Mouse (Mus musculus) liver, embryonic 14.5 days (tissue): ENCODE data around the gene Rfwd3. TPM values are rescaled to one million over a fixed set of nuclear protein-coding genes. Genes with fewer than 3 reads are reported as not detected.

Experiments used
- ATAC-seq: fragments of 200-750 bp; cut with Nextera tagmentation; 2 replicates; pipeline ENCODE4 v1.8.0; 2017; ENCODE audit warnings: moderate number of reproducible peaks, mild to moderate bottlenecking, moderate library complexity; ENCODE audit not compliant: insufficient read depth
- DNase-seq, 3 experiments: peaks; one replicate each; pipeline ENCODE4 v3.0.0-alpha.2; 2012 to 2013; ENCODE audit warnings: low read depth in 3 of 3, low spot score in 3 of 3
- H3K27ac ChIP-seq: fragments of 300-500 bp; sonication (generic); 2 replicates; pipeline ENCODE4 v1.5.1; 2014; ENCODE audit warnings: moderate library complexity, mild to moderate bottlenecking, control low read depth, inconsistent platforms
- H3K27me3 ChIP-seq: fragments of 300-500 bp; sonication (generic); 2 replicates; pipeline ENCODE4 v1.6.1; 2014; ENCODE audit warnings: mild to moderate bottlenecking, low read length, moderate library complexity; ENCODE audit not compliant: control insufficient read depth, insufficient read depth
- H3K36me3 ChIP-seq: fragments of 300-500 bp; sonication (generic); replicated peaks from 2 replicates; pipeline ENCODE4 v1.6.1; 2014; ENCODE audit warnings: low read depth; ENCODE audit not compliant: control insufficient read depth, insufficient read depth
- H3K4me1 ChIP-seq, 2 experiments: fragments of 200-500 bp in 1 of 2; fragments of 300-500 bp in 1 of 2; sonication (generic) in 1 of 2; replicated peaks; 2 replicates each; pipeline ENCODE4 v1.6.1; 2012 to 2014; ENCODE audit warnings: antibody characterized with exemption in 1 of 2, inconsistent platforms in 1 of 2, low read length in 1 of 2; ENCODE audit not compliant: control insufficient read depth in 2 of 2, insufficient read depth in 2 of 2
- H3K4me2 ChIP-seq: fragments of 300-500 bp; sonication (generic); 2 replicates; pipeline ENCODE4 v1.6.1; 2014; ENCODE audit warnings: low read depth, mild to moderate bottlenecking, control low read depth, moderate library complexity
- H3K4me3 ChIP-seq, 2 experiments: fragments of 200-500 bp in 1 of 2; fragments of 300-500 bp in 1 of 2; sonication (generic) in 1 of 2; 2 replicates each; pipeline ENCODE4 v1.5.1; 2012 to 2014; ENCODE audit warnings: low read depth in 2 of 2, low read length in 2 of 2, mild to moderate bottlenecking in 2 of 2, control low read depth in 1 of 2, inconsistent platforms in 1 of 2, moderate library complexity in 1 of 2; ENCODE audit not compliant: insufficient read depth in 1 of 2
- H3K9ac ChIP-seq: fragments of 300-500 bp; sonication (generic); replicated peaks from 2 replicates; pipeline ENCODE4 v1.6.1; 2014; ENCODE audit warnings: mild to moderate bottlenecking, control low read depth, moderate library complexity
- H3K9me3 ChIP-seq: fragments of 300-500 bp; sonication (generic); 2 replicates; pipeline ENCODE4 v1.6.1; 2016; ENCODE audit warnings: low read length, mixed read lengths; ENCODE audit not compliant: control insufficient read depth
- CTCF ChIP-seq: IDR thresholded peaks from 2 replicates; pipeline ENCODE4 v1.5.1; 2016; ENCODE audit warnings: antibody characterized with exemption, low read depth, control low read depth
- EP300 ChIP-seq: IDR thresholded peaks from 2 replicates; pipeline ENCODE4 v1.6.1; 2016; ENCODE audit warnings: antibody characterized with exemption, low read depth
- WGBS: fragments of 180-500 bp; shearing (Covaris S2); extraction: QIAGEN DNeasy Blood & Tissue Kit; methylation state at CpG from one replicate; pipeline ENCODE4 v1.1.7; 2014; ENCODE audit not compliant: insufficient replicate concordance; 5-methylcytosine and 5-hydroxymethylcytosine counted together
- polyA plus RNA-seq, 2 experiments: library from polyadenylated mRNA; depleted of rRNA in 1 of 2; stranded (reverse) in 1 of 2; unstranded in 1 of 2; fragments of >200 nt; fragmentation: Nextera tagmentation in 1 of 2; extraction: Ambion mirVana in 1 of 2; gene quantifications; 2 replicates each; pipeline versions ENCODE4 v1.2.1 to v1.2.3; 2012 to 2014

Rfwd3 gene
- polyA plus RNA-seq, 2 experiments, result 24.5 to 43.8 TPM

DNA sequence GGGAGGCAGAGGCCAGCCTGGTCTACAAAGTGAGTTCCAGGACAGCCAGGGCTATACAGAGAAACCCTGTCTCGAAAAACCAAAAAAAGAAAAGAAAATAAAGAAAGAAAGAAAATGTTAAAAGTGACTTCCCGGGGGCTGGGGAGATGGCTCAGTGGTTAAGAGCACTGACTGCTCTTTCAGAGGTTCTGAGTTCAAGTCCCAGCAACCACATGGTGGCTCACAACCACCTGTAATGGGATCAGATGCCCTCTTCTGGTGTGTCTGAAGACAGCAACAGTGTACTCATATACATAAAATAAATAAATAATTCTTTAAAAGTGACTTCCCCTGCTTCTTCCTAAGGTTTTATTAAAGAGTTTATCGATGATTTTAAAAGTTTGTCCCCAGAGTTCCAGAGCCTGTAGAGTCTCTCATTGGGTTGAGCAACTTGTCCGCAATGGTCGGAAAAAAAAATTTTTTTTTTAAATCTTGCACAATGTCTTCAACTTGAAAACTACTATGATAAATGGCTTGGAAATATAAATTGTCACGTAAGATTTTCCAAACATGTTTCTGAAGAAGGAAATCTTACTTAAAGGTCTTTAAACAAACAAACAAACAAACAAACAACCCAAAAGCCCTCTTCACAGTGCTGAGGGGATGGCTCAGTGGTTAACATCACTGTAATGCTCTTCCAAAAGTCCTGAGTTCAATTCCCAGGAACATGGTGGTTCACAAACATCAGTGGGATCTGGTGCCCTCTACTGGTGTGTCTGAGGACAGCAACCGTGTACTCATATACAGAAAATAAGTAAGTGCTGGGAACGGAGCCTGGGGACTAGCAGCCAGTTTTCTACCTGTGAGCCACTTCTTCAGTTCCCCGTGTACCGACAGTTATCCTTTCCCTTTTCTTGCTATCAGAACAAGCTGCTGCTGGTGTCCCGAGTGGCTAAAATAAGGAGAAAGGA is 850 bp upstream of the Rfwd3 start:
- TF ChIP-seq CTCF (peak; percentile 71), EP300 (no peak)
- peak overlapping the region; percentile 84 for H3K27ac ChIP-seq
- peaks cover 13% of the 10 kb centered on the region for H3K36me3 ChIP-seq
- H3K9me3 ChIP-seq, result no peaks in the 10 kb centered on the region
- WGBS, result 53% methylated on average over 11 of the region's 11 CpGs
- peak overlapping the region; percentile 71 for H3K9ac ChIP-seq
- no peaks in the 10 kb centered on the region for H3K27me3 ChIP-seq
- peak overlapping the region; percentile 49 to 94 for H3K4me3 ChIP-seq
- ATAC-seq (peak; percentile 14; the same call in 1 of the 2 replicates), DNase-seq (no peak)
- H3K4me2 ChIP-seq, result peak overlapping the region; percentile 69
- H3K4me1 ChIP-seq, result peaks cover 7 to 14% of the 10 kb centered on the region in 2 experiments; a peak in 3 of 4 replicates

- no peaks in the 10 kb centered on the region for H3K9me3 ChIP-seq
- peak overlapping the region; percentile 88 to 94 for H3K4me3 ChIP-seq
- under 1% methylated on average over 28 of the region's 28 CpGs for WGBS
- ATAC-seq, result peak; percentile 36
- peaks cover 26% of the 10 kb centered on the region for H3K36me3 ChIP-seq
- peak overlapping the region; percentile 77 for H3K4me2 ChIP-seq
- H3K9ac ChIP-seq, result peak overlapping the region; percentile 99
- H3K4me1 ChIP-seq, result peaks cover 7 to 14% of the 10 kb centered on the region in 2 experiments; a peak in 3 of 4 replicates
- no peaks in the 10 kb centered on the region for H3K27me3 ChIP-seq
- TF ChIP-seq EP300 (no peak), CTCF (no peak)
- DNase-seq, result peak; percentile 58 to 64 (median 61)
- H3K27ac ChIP-seq, result peak overlapping the region; percentile 79
Measured at GRCm38 (mm10) chr8:111299363-111299820, 630 bp downstream of the Rfwd3 start.

GRCm38 (mm10) chr8:111298011-111298410 is 2.0 kb downstream of the Rfwd3 start:
- DNase-seq (no peak), ATAC-seq (no peak)
- peaks cover 7 to 14% of the 10 kb centered on the region in 2 experiments; a peak in 3 of 4 replicates for H3K4me1 ChIP-seq
- H3K9me3 ChIP-seq, result no peaks in the 10 kb centered on the region
- H3K27ac ChIP-seq, result no peak overlapping the region
- H3K27me3 ChIP-seq, result no peaks in the 10 kb centered on the region
- peak overlapping the region; percentile 99; the same call in 1 of the 2 replicates for H3K9ac ChIP-seq
- TF ChIP-seq EP300 (no peak), CTCF (no peak)
- WGBS, result 75% methylated on average over 1 of the region's 1 CpGs
- H3K4me3 ChIP-seq, result peak overlapping the region; percentile 4 to 94; a peak in 3 of 4 replicates
- peak overlapping the region; percentile 77 for H3K4me2 ChIP-seq
- peaks cover 40% of the 10 kb centered on the region for H3K36me3 ChIP-seq

- Histone ChIP-seq H3K27ac (no peak overlapping the region), H3K4me3 (no peak overlapping the region), H3K27me3 (no peaks in the 10 kb centered on the region), H3K9ac (no peak overlapping the region), H3K4me1 (peaks cover 0 to 5% of the 10 kb centered on the region in 2 experiments; a peak in 2 of 4 replicates), H3K4me2 (no peak overlapping the region), H3K9me3 (no peaks in the 10 kb centered on the region), H3K36me3 (peaks cover 90% of the 10 kb centered on the region)
- 87% methylated on average over 7 of the region's 7 CpGs for WGBS
- no peak for DNase-seq
- ATAC-seq, result no peak
- no peak for TF ChIP-seq EP300
Measured at GRCm38 (mm10) chr8:111291733-111292132, 8.3 kb downstream of the Rfwd3 start.

DNA sequence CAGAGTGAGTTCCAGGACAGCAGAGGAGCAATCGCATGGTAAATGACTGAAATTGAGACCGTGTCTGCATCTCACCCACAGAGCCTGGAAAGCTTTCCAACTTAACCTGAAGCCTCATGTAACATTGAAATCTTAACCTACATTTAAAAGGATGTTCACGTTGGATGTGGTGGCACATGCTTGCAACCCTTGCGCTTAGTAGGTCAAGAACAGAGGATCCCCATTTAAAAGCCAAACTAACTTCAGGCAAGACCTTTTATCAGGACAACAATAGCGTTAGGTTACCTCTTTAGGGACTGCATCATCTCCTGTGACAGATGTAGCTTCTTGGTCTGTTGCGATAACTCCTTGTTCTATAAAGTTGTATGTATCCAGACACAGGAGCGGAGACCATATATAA is 9.4 kb downstream of the Rfwd3 start:
- Histone ChIP-seq H3K9ac (no peak overlapping the region), H3K4me1 (no peaks in the 10 kb centered on the region), H3K27ac (no peak overlapping the region), H3K36me3 (peaks cover 92% of the 10 kb centered on the region), H3K4me2 (no peak overlapping the region), H3K27me3 (no peaks in the 10 kb centered on the region), H3K4me3 (no peak overlapping the region), H3K9me3 (no peaks in the 10 kb centered on the region)
- TF ChIP-seq EP300 (no peak), CTCF (no peak)
- DNase-seq, result no peak
- WGBS, result 91% methylated on average over 7 of the region's 7 CpGs
- ATAC-seq, result no peak
